Mouse (Mus musculus): ENCODE measurements around the gene Prr3.

Gene Prr3

DNA sequence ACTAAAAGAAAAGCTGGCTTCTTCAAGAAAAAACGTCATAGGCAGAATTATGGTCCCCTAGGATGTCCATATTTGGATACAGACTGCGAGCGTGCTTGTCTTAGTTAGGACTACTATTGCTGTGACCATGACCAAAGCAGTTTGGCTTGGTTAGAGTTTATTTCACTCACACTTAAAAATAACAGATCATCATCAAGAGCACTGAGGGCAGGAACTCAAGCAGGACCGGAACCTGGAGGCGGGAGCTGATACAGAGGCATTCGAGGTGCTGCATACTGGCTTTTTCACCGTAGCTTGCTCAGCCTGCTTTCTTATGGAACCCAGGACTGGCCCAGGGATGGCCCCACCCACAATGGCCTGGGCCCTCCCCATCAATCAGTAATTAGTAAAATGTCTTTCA is 23.3 kb upstream of the Prr3 start:
- no peak for TF ChIP-seq GATA4 (IDR thresholded peaks at IDR 0.05; ENCODE audit: insufficient replicate concordance, low read length)

DNA sequence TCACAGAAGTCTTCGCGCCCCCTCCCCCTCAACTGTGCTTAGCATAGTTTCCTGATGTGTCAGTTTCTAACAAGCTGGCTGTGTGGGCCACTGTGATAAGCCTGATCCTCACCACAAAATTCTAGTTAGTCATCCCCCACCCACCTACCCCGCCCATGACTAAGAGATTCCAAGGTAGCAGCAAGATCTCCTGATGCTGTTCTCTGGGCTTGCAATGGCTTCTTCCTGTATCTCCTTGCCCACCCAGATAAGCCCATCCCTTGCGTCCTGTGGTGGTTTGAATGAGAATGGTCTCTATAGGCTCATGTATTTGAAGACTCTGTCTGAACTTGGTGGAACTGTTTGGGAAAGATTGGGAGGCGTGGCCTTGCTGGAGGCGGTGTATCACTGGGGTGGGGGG is 21.9 kb upstream of the Prr3 start:
- TF ChIP-seq GATA4 (IDR thresholded peaks at IDR 0.05; ENCODE audit: insufficient replicate concordance, low read length): no peak

DNA sequence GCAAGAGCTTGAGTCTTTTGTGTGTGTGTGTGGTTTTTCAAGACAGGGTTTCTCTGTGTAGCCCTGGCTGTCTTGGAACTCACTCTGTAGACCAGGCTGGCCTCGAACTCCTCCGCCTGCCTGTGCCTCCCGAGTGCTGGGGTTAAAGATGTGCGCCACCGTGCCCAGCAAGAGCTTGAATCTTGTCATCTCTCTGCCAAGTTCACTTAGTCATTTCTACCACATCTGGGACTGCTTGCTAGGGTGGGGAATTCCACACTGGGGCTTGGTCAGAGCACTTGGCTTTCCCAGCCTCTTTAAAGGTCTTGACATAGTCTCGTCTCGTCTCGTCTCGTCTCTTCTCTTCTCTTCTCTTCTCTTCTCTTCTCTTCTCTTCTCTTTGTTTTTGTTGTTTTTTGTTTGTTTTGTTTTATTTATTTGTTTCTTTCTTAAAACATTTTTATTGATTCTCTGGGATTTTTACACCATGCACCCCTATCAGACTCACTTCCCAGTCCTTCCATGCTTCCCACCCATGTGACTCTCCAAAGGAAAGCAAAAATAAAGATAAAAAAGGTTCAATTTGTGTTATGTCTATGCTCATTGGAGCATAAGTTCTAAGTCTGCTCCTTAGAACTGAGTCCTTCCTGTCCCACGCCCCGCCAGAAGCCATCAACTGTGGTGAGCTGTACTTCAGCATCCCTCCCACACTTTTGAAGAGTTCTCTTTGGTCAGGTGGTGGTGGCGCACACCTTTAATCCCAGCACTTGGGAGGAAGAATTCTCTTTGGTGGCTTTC is 21.3 kb upstream of the Prr3 start:
- TF ChIP-seq GATA4 (IDR thresholded peaks at IDR 0.05; ENCODE audit: insufficient replicate concordance, low read length): no peak

DNA sequence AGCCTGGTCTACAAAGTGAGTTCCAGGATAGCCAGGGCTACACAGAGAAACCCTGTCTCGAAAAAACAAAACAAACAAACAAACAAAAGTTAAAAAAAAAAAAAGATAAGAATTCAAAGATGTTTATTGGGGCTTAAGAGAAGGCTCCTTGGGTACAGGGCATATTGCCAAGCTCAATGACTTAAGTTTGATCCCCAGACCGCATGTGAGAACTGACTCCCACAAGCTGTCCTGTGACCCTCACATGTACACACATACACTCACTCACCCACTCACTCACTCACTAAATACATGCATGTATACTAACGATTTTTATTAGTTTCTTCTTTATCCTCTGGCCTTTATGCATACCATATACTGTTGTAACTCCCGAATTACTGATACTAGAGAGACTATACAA is 20.3 kb upstream of the Prr3 start:
- no peak for TF ChIP-seq GATA4 (IDR thresholded peaks at IDR 0.05; ENCODE audit: insufficient replicate concordance, low read length)

DNA sequence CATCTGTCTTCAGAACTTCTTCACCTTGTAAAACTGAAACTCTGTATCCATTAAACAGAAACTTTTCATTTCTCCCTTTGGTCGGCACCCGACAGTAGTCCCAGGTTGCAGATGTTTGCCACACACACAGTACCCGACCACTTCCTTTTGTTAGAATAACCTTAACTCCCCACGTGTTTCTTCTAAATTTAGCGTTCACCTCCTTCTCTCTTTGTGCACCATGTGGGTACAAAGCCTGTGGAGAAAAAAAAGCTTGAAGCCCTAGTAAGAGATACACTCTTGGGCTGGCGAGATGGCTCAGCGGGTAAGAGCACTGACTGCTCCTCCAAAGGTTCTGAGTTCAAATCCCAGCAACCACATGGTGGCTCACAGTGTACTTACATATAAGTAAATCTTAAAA is 19.3 kb upstream of the Prr3 start:
- TF ChIP-seq GATA4 (IDR thresholded peaks at IDR 0.05; ENCODE audit: insufficient replicate concordance, low read length): no peak

DNA sequence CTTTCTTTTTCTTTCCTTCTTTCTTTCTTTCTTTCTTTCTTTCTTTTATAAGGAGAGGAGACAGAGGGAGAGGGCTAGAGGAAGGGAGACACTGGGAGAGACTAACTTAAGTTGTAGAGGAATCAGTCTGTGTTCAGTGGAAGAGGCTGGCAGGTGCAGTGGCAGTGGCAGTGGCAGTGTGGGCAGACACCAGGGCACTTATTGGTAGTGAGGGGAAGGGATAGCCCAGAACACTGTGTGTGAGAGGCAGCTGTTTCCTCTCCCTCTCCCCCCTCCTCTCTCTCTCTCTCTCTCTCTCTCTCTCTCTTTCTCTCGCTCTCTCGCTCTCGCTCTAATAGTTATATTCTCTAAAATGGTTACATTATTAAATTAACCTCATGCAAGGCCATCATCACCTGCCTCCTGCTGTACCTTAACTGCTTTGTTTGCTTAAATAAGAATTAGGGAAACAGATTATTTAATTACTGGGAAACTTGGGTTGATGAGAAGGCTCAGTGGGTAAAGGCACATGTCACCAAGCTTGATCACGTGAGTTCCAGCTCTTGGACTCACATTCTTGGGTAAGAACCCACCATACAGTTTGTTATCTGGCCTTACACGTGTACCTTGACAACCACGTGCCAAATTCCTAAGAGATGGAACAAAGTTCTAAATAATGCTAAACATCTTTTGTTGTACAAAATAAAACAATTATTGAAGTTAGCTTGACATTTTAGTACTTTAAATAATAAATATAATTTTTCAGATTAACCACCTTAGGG is 18.7 kb upstream of the Prr3 start:
- no peak for TF ChIP-seq GATA4 (IDR thresholded peaks at IDR 0.05; ENCODE audit: insufficient replicate concordance, low read length)

DNA sequence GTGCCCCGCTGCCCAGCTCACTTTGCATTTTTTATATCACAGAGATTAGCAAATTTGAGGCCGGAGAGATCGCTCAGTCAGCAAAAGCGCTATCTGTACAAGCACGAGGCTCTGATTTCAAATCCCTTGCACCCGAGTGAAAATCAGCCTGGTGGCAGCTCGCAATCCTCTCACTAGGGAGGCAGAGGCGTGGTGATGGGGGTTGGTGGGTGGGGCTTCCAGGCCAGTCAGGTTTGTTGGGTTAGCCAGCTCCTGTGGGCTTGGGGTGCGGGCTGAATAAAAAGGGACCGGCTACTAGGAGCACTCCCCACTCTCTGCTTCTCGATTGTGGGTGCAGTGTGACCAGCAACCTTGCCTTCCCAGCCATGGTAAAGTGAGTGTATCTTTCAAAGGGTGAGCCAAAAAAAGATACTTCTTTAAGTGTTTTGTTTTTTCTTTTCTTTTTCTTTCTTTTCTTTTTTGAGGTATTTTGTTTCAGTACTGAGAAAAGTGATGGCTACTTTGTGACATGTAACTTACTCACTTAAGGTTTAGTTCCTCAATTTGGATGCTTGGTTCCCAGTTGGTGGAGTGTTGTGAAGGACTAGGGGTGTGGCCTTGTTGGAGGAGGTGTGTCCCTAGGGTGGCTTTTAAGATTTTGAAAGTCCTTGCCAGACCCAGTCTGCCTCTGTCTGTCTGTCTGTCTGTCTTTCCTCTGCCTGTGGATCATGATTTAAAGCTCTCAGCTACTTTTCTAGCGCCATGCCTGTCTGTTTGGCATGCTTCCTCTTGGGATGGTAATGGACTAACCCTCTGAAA is 17.9 kb upstream of the Prr3 start:
- TF ChIP-seq GATA4 (IDR thresholded peaks at IDR 0.05; ENCODE audit: insufficient replicate concordance, low read length): peak; percentile 63; the same call in 1 of the 2 replicates

DNA sequence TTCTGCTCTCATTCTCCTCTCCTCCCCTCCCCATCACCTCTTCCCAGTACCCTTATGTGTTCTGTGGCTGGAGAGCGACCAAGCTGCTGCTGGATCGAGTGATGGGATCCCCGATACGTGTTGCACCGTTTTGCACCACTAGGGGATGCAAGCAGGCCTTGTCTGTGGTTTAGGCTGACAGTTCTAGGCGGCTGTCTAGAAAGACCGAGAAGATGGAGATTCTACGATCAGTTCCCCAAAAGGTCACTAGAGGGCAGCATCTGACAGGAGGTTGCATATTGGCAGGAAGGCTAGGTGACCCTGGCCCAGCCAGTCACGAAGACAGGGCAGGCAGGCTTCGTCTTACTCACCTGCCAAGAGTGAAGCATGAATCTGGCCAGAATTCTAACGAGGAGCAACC is 16.9 kb upstream of the Prr3 start:
- no peak for TF ChIP-seq GATA4 (IDR thresholded peaks at IDR 0.05; ENCODE audit: insufficient replicate concordance, low read length)

DNA sequence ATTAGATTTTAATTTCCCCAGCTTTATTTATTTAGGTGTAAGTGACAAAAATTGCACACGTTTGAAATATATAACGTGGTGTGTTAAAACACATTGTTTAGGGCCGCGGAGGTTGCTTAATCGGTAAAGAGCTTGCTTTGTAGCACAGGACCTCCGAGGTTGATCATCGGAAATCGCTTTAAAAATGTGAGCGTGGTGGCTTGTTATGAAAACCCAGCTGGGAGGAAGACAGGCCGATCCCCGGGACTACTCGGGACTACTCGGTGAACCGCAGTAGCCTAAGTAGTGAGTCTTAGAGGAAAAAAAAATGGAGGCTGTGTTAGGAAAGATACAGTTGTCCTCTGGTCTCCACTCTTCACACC is 14.8 kb upstream of the Prr3 start:
- no peak for TF ChIP-seq GATA4 (IDR thresholded peaks at IDR 0.05; ENCODE audit: insufficient replicate concordance, low read length)

DNA sequence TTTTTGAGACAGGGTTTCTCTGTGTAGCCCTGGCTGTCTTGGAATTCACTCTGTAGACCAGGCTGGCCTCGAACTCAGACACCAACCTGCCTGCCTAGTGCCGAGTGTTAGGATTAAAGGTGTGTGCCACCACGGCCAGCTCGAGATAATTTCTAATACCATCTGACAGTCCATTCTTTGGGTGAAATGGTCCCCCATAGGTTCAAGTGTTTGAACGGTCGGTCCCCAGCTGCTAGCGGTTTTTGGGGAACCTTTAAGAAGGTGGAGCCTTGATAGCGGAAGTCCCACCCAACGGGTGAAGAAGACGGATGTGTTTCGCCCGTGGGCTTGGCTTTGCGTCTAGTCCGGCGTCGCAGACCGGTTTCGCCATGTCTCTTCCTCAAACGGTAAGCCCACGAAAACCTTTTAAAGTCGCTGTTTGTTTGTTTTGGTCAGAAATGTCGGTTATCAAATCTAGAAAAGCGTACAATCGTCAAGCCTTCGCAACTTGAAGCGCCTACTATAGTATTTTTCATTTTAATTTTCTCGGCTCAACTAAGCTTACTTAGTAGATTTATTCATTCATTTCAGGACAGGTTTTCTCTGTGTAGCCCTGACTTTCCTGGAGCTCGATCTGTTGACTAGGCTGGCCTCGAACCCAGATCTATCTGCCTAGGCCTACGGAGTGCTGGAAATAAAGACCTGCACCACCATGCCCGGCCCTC is 14.3 kb upstream of the Prr3 start:
- TF ChIP-seq GATA4 (IDR thresholded peaks at IDR 0.05; ENCODE audit: insufficient replicate concordance, low read length): no peak

DNA sequence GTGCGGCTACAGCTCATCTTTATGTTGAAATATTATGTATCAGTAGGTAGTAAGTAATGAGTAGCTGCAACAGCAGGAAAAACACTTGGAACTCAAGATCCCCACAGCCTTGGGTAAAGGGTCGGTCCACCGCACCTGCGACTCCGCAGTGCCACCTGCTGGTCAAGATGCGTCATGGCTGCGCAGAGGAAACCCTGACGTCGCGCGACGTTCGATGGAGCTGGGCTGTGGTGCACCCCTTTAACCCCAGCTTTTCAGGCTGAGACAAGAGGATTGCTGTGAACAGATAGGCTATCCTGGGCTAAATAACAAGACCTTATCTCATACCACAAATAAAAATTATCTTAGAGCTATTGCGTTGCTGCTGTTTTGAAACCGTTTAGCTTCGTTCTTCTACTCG is 13.6 kb upstream of the Prr3 start:
- no peak for TF ChIP-seq GATA4 (IDR thresholded peaks at IDR 0.05; ENCODE audit: insufficient replicate concordance, low read length)

DNA sequence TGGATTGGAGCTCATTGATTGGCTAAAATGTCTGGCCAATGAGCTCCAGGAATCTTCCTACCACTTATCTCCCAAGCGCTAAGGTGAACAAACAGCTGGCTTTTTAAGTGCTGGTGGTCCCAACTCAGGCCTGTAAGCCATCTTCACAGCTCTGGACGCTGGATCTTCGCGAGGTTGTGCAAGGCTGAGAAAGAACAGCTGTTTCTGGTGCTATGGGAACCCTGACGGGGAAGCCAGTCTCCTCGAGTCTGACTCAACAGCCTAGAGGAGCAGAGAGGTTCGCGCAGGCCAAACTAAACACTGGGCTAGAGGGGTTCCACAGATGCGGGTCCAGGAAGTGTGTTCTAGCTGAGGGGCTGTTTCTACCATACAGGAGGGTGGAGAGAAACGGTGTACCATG is 11.7 kb upstream of the Prr3 start:
- TF ChIP-seq GATA4 (IDR thresholded peaks at IDR 0.05; ENCODE audit: insufficient replicate concordance, low read length): no peak

DNA sequence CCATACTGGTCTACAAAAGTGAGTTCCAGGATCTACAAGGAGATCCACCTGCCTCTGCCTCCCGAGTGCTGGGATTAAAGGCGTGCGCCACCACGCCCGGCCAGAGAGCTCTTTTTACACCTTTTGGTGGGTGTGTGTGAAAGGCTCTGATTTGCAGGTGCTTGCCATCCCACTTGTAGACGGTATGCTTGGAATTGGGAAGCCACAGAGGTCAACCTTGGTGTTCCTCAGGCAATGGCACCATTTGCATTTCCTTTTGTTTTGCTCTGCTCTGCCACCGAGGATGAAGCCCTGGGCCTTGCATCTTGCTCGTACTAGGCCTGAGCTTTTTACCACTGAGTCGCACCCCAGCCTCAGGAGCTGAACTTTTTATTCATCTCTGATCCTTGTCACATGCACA is 1.7 kb upstream of the Prr3 start:
- no peak for TF ChIP-seq GATA4 (IDR thresholded peaks at IDR 0.05; ENCODE audit: insufficient replicate concordance, low read length)

DNA sequence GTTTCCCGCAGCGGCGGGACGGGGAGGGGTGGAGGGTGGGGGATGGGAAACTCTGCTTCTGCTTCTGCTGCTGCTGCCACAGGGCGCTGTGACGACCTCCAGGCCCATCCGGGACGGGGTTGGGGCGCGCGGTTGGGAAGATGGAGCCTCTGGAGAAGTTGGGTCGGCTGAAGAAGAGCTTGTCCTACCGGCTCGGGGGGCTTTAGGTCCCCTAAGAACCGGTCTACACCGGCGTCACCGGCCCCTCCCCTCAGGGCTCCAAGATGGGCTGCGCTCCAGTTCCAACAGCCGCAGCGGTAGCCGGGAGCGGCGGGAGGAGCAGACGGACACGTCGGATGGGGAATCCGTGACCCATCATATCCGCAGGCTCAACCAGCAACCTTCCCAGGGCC is 323 bp upstream of the Prr3 start:
- TF ChIP-seq GATA4 (IDR thresholded peaks at IDR 0.05; ENCODE audit: insufficient replicate concordance, low read length): no peak

DNA sequence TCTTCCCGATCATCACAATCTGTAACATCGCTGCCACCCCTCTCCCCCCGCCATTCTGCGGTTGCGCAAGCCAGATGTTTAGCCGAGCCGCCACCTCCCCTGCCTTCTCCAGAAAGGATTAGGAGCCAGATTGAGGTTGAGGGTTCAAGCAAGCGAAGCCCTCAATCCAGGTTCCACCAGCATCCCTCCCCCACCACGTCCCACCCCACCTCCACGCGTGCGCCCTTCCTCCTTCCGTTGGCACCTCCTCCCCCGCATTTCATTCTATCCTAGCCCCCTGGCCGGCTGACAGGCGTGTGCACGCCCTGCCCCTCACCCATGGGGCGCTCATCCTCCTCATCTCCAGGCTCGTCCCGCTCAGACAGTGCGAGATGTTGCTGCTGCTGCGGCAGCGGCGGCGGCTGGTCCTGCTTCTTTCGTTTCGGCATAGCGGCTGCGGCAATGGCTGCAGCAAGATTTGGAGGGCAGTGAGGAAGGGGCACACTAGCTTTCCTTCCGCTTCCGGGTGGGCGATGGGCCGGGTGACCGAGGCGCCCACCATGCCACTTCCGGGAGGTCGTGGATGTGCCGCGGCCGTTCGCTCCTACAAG is 1.1 kb downstream of the Prr3 start:
- TF ChIP-seq GATA4 (IDR thresholded peaks at IDR 0.05; ENCODE audit: insufficient replicate concordance, low read length): no peak
